Mouse (Mus musculus): ENCODE measurements at regions not wholly inside any gene's neighbourhood (a gene's known extent, or its start where the extent isn't known, plus 50 kb on each side); places are given as distances from the start of the nearest gene placed in this dataset.

DNA sequence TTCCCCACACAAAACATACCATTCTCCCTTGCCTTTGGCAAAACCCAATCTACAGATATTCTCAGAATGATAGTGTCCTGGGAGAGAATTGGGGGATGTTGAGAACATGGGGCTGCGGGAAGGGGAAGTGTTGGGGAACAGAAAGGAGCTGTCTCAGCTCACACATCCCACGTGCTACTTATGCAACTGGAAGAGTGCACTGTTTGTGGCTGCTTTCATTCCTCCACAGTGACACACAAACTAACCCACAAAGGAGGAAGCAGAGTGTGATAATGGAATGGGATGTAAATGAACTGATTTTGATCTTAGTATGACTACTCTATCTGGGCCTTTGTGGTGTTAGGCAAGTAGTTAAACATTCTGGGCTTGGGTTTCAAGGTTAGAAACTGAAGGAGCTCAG lies 317.3 kb upstream of the Epha4 start:
- H3K27ac ChIP-seq (ENCODE audit: control insufficient read depth, insufficient read depth, low read depth, low read length) = no peak overlapping the region
- no peaks in the 10 kb centered on the region for H3K4me1 ChIP-seq (ENCODE audit: control insufficient read depth, insufficient read depth, low read length)
- no peak for TF ChIP-seq CTCF (IDR thresholded peaks at IDR 0.05; ENCODE audit: control insufficient read depth, insufficient read depth, insufficient replicate concordance, low read depth, low read length)
- TF ChIP-seq POLR2A (IDR thresholded peaks at IDR 0.05; ENCODE audit: control insufficient read depth, low read depth, low read length) = no peak
- no peaks in the 10 kb centered on the region for H3K36me3 ChIP-seq (ENCODE audit: control insufficient read depth, insufficient read depth, low read length)
- H3K4me3 ChIP-seq (ENCODE audit: control insufficient read depth, low read depth, low read length) = no peak overlapping the region
- no peaks in the 10 kb centered on the region for H3K27me3 ChIP-seq (ENCODE audit: control insufficient read depth, insufficient read depth, low read length)

DNA sequence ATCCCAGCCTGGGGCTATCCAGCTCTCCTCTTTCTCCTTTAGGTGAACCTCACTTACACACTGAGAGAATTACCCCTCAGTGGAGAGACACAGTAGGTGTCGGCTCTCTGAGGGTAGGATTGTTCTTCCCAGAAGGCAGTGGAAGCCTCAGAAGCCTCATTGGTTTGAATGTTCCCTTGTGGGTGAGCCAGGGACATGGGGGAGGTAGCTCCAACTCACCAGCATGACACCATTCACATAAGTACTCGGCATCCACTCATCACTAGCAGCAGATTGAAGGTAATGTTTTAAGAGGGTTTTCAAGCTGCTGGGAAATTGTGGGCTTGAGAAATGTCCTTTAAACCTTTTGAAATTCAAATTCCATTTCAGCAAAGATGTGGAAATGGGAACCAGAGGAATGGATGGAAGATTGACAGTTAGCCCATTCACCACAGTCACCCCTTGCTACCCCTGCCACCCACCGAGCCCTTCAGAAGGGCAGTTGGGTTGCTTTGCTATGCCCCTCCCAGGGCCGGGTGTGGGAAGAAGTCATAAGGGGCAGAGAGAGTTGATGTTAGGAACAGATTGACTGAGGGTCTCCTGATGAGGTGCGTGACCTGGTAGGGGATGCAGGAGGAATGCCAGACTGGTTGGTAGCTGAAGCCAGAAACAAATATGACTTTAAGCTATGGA lies 310.0 kb upstream of the Epha4 start:
- no peak overlapping the region for H3K27ac ChIP-seq (ENCODE audit: control insufficient read depth, insufficient read depth, low read depth, low read length)
- H3K4me3 ChIP-seq (ENCODE audit: control insufficient read depth, low read depth, low read length) = no peak overlapping the region

DNA sequence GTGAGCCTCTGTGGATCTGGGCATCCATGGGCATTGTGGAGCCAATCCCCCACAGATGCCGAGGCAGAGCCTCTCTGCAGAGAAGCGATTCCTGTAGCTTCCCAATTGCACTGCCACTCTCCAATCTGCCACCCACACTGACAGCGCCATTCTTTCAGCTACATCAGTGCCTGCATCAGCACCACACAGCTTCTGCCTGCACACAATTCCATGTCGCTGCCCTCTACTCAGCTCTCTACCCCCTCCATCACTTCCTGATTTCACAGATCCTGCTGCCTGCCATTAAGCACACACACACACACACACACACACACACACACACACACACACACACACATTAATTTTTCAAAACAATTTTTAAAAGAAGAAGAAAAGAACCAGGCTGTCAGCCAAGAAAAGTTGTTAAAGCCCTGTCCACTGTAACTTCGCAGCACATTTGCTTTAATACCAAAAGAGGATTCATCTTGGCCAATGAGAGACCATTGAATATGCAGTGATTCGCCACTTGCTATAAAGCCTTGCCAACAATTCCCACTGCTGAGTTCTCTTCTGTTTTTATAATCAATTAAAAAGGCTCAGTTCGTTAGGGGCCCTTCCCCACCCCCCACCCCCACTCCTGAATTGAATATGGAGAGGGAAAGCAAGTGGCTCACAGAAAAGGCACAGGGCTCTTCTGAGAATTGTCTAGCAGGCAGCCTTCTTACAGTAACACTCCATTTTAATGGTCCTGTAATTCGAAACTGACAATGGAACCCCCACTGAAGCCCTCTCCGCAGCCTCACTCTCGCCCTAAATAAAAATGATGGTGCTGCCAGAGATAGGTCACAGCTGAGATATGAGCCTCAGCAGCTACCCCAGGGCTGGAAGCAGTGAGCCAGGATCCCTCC lies 309.2 kb upstream of the Epha4 start:
- no peaks in the 10 kb centered on the region for H3K4me1 ChIP-seq (ENCODE audit: control insufficient read depth, insufficient read depth, low read length)
- TF ChIP-seq POLR2A (IDR thresholded peaks at IDR 0.05; ENCODE audit: control insufficient read depth, low read depth, low read length) = no peak
- no peak overlapping the region for H3K27ac ChIP-seq (ENCODE audit: control insufficient read depth, insufficient read depth, low read depth, low read length)
- H3K4me3 ChIP-seq (ENCODE audit: control insufficient read depth, low read depth, low read length) = no peak overlapping the region
- H3K36me3 ChIP-seq (ENCODE audit: control insufficient read depth, insufficient read depth, low read length) = no peaks in the 10 kb centered on the region
- H3K27me3 ChIP-seq (ENCODE audit: control insufficient read depth, insufficient read depth, low read length) = no peaks in the 10 kb centered on the region

More for the DNA sequence above, 310.0 kb upstream of the Epha4 start:
- H3K36me3 ChIP-seq (ENCODE audit: control insufficient read depth, insufficient read depth, low read length) = no peaks in the 10 kb centered on the region
- no peaks in the 10 kb centered on the region for H3K27me3 ChIP-seq (ENCODE audit: control insufficient read depth, insufficient read depth, low read length)
- TF ChIP-seq POLR2A (IDR thresholded peaks at IDR 0.05; ENCODE audit: control insufficient read depth, low read depth, low read length) (no peak), CTCF (IDR thresholded peaks at IDR 0.05; ENCODE audit: control insufficient read depth, insufficient read depth, insufficient replicate concordance, low read depth, low read length) (no peak)
- no peaks in the 10 kb centered on the region for H3K4me1 ChIP-seq (ENCODE audit: control insufficient read depth, insufficient read depth, low read length)

DNA sequence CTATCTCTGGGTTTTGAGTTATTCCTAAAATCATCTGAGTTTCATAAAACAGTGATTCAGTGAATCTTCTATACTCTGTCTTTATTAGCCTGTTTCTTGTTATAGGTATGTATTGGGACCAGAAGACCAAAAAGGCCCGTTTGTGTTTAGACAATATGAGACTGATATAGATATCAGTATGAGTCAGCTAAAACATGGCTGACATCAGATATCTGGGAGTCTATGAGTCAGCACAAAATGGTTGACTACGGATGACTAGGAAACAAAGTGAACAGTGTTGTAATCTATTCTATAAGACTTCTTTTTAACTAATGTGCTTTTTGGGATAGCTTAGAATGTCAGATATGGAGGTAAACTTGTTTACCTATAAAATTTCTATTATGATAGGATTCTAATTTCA lies 305.2 kb upstream of the Epha4 start:
- TF ChIP-seq CTCF (IDR thresholded peaks at IDR 0.05; ENCODE audit: control insufficient read depth, insufficient read depth, insufficient replicate concordance, low read depth, low read length) (no peak), POLR2A (IDR thresholded peaks at IDR 0.05; ENCODE audit: control insufficient read depth, low read depth, low read length) (no peak)
- H3K27me3 ChIP-seq (ENCODE audit: control insufficient read depth, insufficient read depth, low read length) = no peaks in the 10 kb centered on the region
- no peak overlapping the region for H3K4me3 ChIP-seq (ENCODE audit: control insufficient read depth, low read depth, low read length)
- H3K4me1 ChIP-seq (ENCODE audit: control insufficient read depth, insufficient read depth, low read length) = no peaks in the 10 kb centered on the region
- H3K36me3 ChIP-seq (ENCODE audit: control insufficient read depth, insufficient read depth, low read length) = no peaks in the 10 kb centered on the region
- H3K27ac ChIP-seq (ENCODE audit: control insufficient read depth, insufficient read depth, low read depth, low read length) = no peak overlapping the region

DNA sequence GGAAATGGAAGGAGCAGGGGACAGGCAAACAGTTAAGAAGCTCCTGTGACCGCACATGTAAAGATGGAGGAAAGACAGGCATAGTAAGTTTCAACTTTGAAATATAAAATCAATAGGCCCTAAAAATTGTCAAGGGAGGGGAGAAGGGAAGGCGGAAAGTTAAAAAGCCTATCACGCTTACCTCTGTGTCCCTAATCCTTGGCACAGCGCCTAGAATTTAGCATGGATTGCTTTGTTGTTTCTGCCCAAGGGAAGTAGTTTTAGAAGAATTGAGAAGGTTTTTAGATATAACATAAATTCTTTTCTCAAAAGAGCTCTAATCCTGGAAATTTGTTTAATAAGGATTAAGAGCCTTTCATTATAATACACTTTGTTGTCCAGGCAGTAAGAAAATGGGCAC lies 300.6 kb upstream of the Epha4 start:
- no peak overlapping the region for H3K4me3 ChIP-seq (ENCODE audit: control insufficient read depth, low read depth, low read length)
- H3K27me3 ChIP-seq (ENCODE audit: control insufficient read depth, insufficient read depth, low read length) = no peaks in the 10 kb centered on the region
- TF ChIP-seq POLR2A (IDR thresholded peaks at IDR 0.05; ENCODE audit: control insufficient read depth, low read depth, low read length) = no peak
- no peaks in the 10 kb centered on the region for H3K4me1 ChIP-seq (ENCODE audit: control insufficient read depth, insufficient read depth, low read length)
- no peak overlapping the region for H3K27ac ChIP-seq (ENCODE audit: control insufficient read depth, insufficient read depth, low read depth, low read length)
- no peaks in the 10 kb centered on the region for H3K36me3 ChIP-seq (ENCODE audit: control insufficient read depth, insufficient read depth, low read length)

DNA sequence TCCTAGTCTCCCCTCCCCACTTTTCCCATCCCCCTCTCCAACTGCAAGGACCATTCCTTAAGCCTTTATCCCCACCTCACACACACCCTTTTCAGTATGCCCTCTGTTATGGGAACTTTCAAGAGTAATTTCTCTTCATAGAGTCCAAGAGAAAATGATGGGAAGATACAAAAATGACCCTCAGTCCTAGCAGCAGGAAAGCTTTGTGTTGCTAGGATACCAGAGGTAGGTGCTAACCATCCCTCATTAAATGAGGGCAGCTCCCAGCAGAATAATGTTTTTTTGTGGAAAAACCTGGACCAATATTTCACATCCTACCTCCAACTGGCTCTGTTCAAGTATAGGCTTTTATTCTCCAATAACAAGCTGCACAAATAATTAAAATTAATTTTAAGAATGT lies 296.7 kb upstream of the Epha4 start:
- TF ChIP-seq CTCF (IDR thresholded peaks at IDR 0.05; ENCODE audit: control insufficient read depth, insufficient read depth, insufficient replicate concordance, low read depth, low read length) = no peak
- no peak for TF ChIP-seq POLR2A (IDR thresholded peaks at IDR 0.05; ENCODE audit: control insufficient read depth, low read depth, low read length)
- Histone ChIP-seq H3K36me3 (ENCODE audit: control insufficient read depth, insufficient read depth, low read length) (no peaks in the 10 kb centered on the region), H3K4me3 (ENCODE audit: control insufficient read depth, low read depth, low read length) (no peak overlapping the region), H3K27me3 (ENCODE audit: control insufficient read depth, insufficient read depth, low read length) (no peaks in the 10 kb centered on the region), H3K27ac (ENCODE audit: control insufficient read depth, insufficient read depth, low read depth, low read length) (no peak overlapping the region), H3K4me1 (ENCODE audit: control insufficient read depth, insufficient read depth, low read length) (no peaks in the 10 kb centered on the region)

DNA sequence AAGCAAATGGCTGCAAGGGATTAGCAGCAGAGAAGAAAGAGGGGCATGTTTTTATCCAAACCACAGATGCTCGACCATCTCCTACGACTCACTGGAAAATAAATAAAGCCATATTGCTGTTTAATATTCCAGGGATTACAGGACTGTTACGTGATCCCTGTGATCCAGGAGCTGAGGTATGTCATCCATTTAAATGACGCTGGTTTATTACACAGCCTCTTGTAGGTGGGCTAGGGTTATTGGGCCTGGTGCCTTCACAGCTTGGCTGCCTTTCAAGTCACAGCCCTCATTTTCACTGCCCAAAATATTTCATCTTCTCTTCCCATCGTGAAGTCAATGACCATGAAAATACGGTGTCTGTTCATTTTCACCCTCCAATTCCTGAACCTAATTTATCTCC lies 276.1 kb upstream of the Epha4 start:
- H3K27me3 ChIP-seq (ENCODE audit: control insufficient read depth, insufficient read depth, low read length) = no peaks in the 10 kb centered on the region
- H3K27ac ChIP-seq (ENCODE audit: control insufficient read depth, insufficient read depth, low read depth, low read length) = no peak overlapping the region
- TF ChIP-seq CTCF (IDR thresholded peaks at IDR 0.05; ENCODE audit: control insufficient read depth, insufficient read depth, insufficient replicate concordance, low read depth, low read length) (no peak), POLR2A (IDR thresholded peaks at IDR 0.05; ENCODE audit: control insufficient read depth, low read depth, low read length) (no peak)
- H3K4me3 ChIP-seq (ENCODE audit: control insufficient read depth, low read depth, low read length) = no peak overlapping the region
- no peaks in the 10 kb centered on the region for H3K36me3 ChIP-seq (ENCODE audit: control insufficient read depth, insufficient read depth, low read length)
- H3K4me1 ChIP-seq (ENCODE audit: control insufficient read depth, insufficient read depth, low read length) = no peaks in the 10 kb centered on the region
